Comparison of ENCODE assay signal across 21 mouse cellular contexts in the genomic region with DNA sequence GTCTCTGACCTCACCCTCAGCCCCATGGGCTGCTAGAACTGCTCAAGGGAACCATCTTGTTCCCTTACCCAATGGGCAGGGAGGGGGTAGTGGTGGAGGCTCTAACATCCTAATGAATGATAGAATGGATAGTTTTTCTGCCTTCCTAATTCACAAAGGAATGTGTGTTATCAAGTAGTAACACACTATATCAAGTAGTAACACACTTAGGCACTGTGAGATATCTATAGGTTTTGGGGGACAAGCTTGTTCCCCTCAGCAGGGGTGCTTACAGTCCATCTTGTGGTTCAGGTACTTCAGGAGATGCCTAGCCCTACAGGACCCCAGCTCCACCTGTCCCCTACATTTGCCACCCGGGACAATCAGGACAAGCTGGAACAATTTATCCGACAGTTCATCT. TPM values are rescaled to one million over a fixed set of nuclear protein-coding genes. Genes with fewer than 3 reads are reported as not detected.
"Had no signal": no experiment of that assay in that cellular context is flagged by ENCODE, and none has a peak within 500 bp of the region (broad histone marks: within the 10 kb centered on the region; RNA-seq: fewer than 3 reads in every experiment).

No protein-coding gene starts in this region.

- H3K4me1 ChIP-seq: heart, embryonic 13.5 days; heart, embryonic 15.5 days; hindbrain, embryonic 13.5 days; hindbrain, embryonic 15.5 days; kidney, embryonic 15.5 days; limb, embryonic 13.5 days; limb, embryonic 15.5 days had no signal

- DNase-seq: gastrocnemius, postnatal 14 days; gastrocnemius, postnatal 36 days; kidney, adult 11 months; layer of hippocampus, adult 9-11 months had no signal

- H3K27me3 ChIP-seq: heart, embryonic 15.5 days; hindbrain, embryonic 13.5 days; hindbrain, embryonic 15.5 days; kidney, embryonic 15.5 days; limb, embryonic 13.5 days; limb, embryonic 15.5 days had no signal

- H3K9ac ChIP-seq: heart, embryonic 13.5 days; heart, embryonic 15.5 days; hindbrain, embryonic 13.5 days; hindbrain, embryonic 15.5 days; kidney, embryonic 15.5 days; limb, embryonic 13.5 days; limb, embryonic 15.5 days had no signal

- H3K4me2 ChIP-seq: heart, embryonic 11.5 days; heart, embryonic 13.5 days; heart, embryonic 15.5 days; hindbrain, embryonic 13.5 days; hindbrain, embryonic 15.5 days; kidney, embryonic 15.5 days; limb, embryonic 13.5 days; limb, embryonic 15.5 days had no signal

- H3K27ac ChIP-seq: heart, adult 2 months; heart, embryonic 13.5 days; heart, embryonic 15.5 days; hindbrain, embryonic 13.5 days; hindbrain, embryonic 15.5 days; hindbrain, postnatal 0 days; kidney, embryonic 15.5 days; kidney, postnatal 0 days; limb, embryonic 13.5 days; limb, embryonic 15.5 days had no signal

- H3K4me3 ChIP-seq: heart, adult 2 months; heart, embryonic 13.5 days; heart, embryonic 15.5 days; hindbrain, embryonic 13.5 days; hindbrain, embryonic 15.5 days; kidney, embryonic 15.5 days; limb, embryonic 13.5 days; limb, embryonic 15.5 days had no signal

- ATAC-seq: hindbrain, postnatal 0 days; intestine, embryonic 16.5 days had no signal

- H3K9me3 ChIP-seq: heart, embryonic 13.5 days; heart, embryonic 15.5 days; hindbrain, embryonic 13.5 days; hindbrain, embryonic 15.5 days; kidney, embryonic 15.5 days; limb, embryonic 13.5 days; limb, embryonic 15.5 days had no signal

RNA-seq across cellular contexts. Expression of a gene that starts 10.6 kb away (rescaled TPM):
- total RNA-seq: gastrocnemius, adult 18-20 months; gastrocnemius, adult 8-10 months; gastrocnemius, postnatal 14 days; gastrocnemius, postnatal 36 days; heart, adult 2 months; heart, postnatal 36 days; hematopoietic stem cell, adult 5-6 weeks had no signal
- polyA plus RNA-seq: limb, embryonic 11.5 days had no signal
